Mouse (Mus musculus) neural tube, embryonic 11.5 days (tissue): ENCODE measurements at regions not wholly inside any gene's neighbourhood (a gene's known extent, or its start where the extent isn't known, plus 50 kb on each side); places are given as distances from the start of the nearest gene placed in this dataset.

Experiments
- ATAC-seq: fragments of 200-750 bp; cut with Nextera tagmentation; 2 replicates; pipeline ENCODE4 v1.8.0; 2017; ENCODE audit warnings: moderate number of reproducible peaks, mild to moderate bottlenecking, moderate TSS enrichment, moderate library complexity; ENCODE audit not compliant: insufficient read depth, low FRiP score, low TSS enrichment
- DNase-seq: peaks from one replicate; pipeline ENCODE4 v3.0.0-alpha.2; 2015; ENCODE audit warnings: low spot score
- H3K27ac ChIP-seq: fragments of 300-500 bp; sonication (generic); 2 replicates; pipeline ENCODE4 v1.5.1; 2014; ENCODE audit warnings: low read depth, mild to moderate bottlenecking, low read length
- H3K27me3 ChIP-seq: fragments of 300-500 bp; sonication (generic); 2 replicates; pipeline ENCODE4 v1.6.1; 2014; ENCODE audit warnings: mild to moderate bottlenecking, low read length, mixed read lengths; ENCODE audit not compliant: control insufficient read depth, insufficient read depth
- H3K36me3 ChIP-seq: fragments of 300-500 bp; sonication (generic); 2 replicates; pipeline ENCODE4 v1.6.1; 2014; ENCODE audit warnings: mild to moderate bottlenecking, low read length, moderate library complexity, mixed read lengths; ENCODE audit not compliant: control insufficient read depth, insufficient read depth
- H3K4me1 ChIP-seq: fragments of 300-500 bp; sonication (generic); 2 replicates; pipeline ENCODE4 v1.6.1; 2014; ENCODE audit warnings: low read length, mixed read lengths; ENCODE audit not compliant: control insufficient read depth, insufficient read depth
- H3K4me2 ChIP-seq: fragments of 300-500 bp; sonication (generic); 2 replicates; pipeline ENCODE4 v1.6.1; 2014; ENCODE audit warnings: low read depth, mild to moderate bottlenecking, moderate library complexity
- H3K4me3 ChIP-seq: fragments of 300-500 bp; sonication (generic); 2 replicates; pipeline ENCODE4 v1.5.1; 2014; ENCODE audit warnings: low read depth, low read length
- H3K9ac ChIP-seq: fragments of 300-500 bp; sonication (generic); 2 replicates; pipeline ENCODE4 v1.6.1; 2014; ENCODE audit warnings: mild to moderate bottlenecking, low read length
- H3K9me3 ChIP-seq: fragments of 300-500 bp; sonication (generic); 2 replicates; pipeline ENCODE4 v1.6.1; 2016; ENCODE audit warnings: low read length; ENCODE audit not compliant: control insufficient read depth
- WGBS: fragments of 180-500 bp; shearing (Covaris S2); extraction: QIAGEN DNeasy Blood & Tissue Kit; methylation state at CpG from one replicate; pipeline ENCODE4 v1.1.7; 2014; 5-methylcytosine and 5-hydroxymethylcytosine counted together

DNA sequence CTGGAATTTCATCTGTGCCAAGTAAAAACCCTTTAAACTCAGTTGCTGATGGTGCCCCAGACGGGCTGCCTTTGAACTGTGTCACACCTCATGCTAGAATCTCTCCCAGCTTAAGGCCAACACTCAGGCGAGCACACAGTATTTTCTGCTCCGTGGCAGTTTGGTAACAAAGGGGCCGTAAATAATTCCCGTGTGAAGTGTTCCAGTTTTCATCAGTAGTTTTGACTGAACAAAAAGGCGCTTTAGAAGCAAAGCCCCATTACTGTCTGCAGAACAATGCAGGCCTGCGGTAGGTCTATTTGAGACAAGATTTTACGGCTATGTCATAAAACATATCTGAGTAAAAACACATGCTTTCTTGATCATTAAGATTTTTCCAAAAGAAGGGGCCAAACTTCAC, 155.0 kb downstream of the 1700129C05Rik start:
- Histone ChIP-seq H3K9me3 (no peaks in the 10 kb centered on the region), H3K4me1 (peaks cover 6% of the 10 kb centered on the region; the same call in 1 of the 2 replicates), H3K9ac (no peak overlapping the region), H3K4me3 (no peak overlapping the region), H3K27me3 (no peaks in the 10 kb centered on the region), H3K27ac (no peak overlapping the region), H3K4me2 (no peak overlapping the region; the same call in 1 of the 2 replicates), H3K36me3 (no peaks in the 10 kb centered on the region)
- DNase-seq = peak; percentile 25
- WGBS = 10% methylated on average over 8 of the region's 8 CpGs
- ATAC-seq = peak; percentile 63

GRCm38 (mm10) chr14:58985838-58986237, 156.9 kb downstream of the 1700129C05Rik start:
- Histone ChIP-seq H3K4me2 (no peak overlapping the region), H3K9me3 (no peaks in the 10 kb centered on the region), H3K36me3 (no peaks in the 10 kb centered on the region), H3K4me1 (peaks cover 6% of the 10 kb centered on the region; the same call in 1 of the 2 replicates), H3K9ac (no peak overlapping the region), H3K27ac (no peak overlapping the region), H3K27me3 (no peaks in the 10 kb centered on the region), H3K4me3 (no peak overlapping the region)
- ATAC-seq (no peak), DNase-seq (no peak)
- WGBS = 47% methylated on average over 5 of the region's 5 CpGs

DNA sequence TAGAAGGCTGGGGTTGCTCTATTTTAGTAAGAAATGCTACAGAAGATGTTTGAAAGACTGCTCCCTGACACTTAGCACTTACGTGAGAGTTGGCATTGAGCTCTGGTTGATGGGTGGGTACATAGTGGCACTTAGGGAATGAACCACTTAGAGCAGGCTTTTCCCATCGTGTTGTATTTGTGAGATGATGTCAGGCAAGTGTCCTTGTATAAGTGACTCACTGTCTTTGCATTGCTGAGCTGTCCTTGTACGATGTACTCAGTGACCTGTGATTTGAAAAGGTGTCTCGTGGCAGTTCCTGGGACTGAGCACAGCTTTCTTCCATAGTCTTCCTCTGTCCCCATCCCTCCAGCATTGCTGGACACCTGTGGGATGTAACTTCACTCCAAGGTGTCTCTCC, 165.9 kb downstream of the 1700129C05Rik start:
- 85% methylated on average over 4 of the region's 4 CpGs for WGBS

GRCm38 (mm10) chr14:58969248-58969647, 173.4 kb downstream of the 1700129C05Rik start:
- ATAC-seq = no peak
- Histone ChIP-seq H3K27ac (no peak overlapping the region), H3K9me3 (no peaks in the 10 kb centered on the region), H3K4me3 (no peak overlapping the region), H3K36me3 (no peaks in the 10 kb centered on the region), H3K27me3 (no peaks in the 10 kb centered on the region), H3K4me2 (no peak overlapping the region), H3K4me1 (no peaks in the 10 kb centered on the region), H3K9ac (no peak overlapping the region)
- 68% methylated on average over 3 of the region's 3 CpGs for WGBS
- DNase-seq = no peak

More for the DNA sequence above, 165.9 kb downstream of the 1700129C05Rik start:
- ATAC-seq (no peak), DNase-seq (no peak)
- Histone ChIP-seq H3K9ac (no peak overlapping the region), H3K4me1 (no peaks in the 10 kb centered on the region), H3K9me3 (no peaks in the 10 kb centered on the region), H3K27me3 (no peaks in the 10 kb centered on the region), H3K4me3 (no peak overlapping the region), H3K27ac (no peak overlapping the region), H3K36me3 (no peaks in the 10 kb centered on the region), H3K4me2 (no peak overlapping the region)

GRCm38 (mm10) chr14:58967975-58968374, 174.7 kb downstream of the 1700129C05Rik start:
- H3K4me1 ChIP-seq = no peaks in the 10 kb centered on the region
- H3K27ac ChIP-seq = no peak overlapping the region
- no peak for ATAC-seq
- no peak overlapping the region for H3K4me2 ChIP-seq
- no peak overlapping the region for H3K9ac ChIP-seq
- H3K4me3 ChIP-seq = no peak overlapping the region
- 89% methylated on average over 5 of the region's 5 CpGs for WGBS
- no peaks in the 10 kb centered on the region for H3K36me3 ChIP-seq
- H3K9me3 ChIP-seq = no peaks in the 10 kb centered on the region
- H3K27me3 ChIP-seq = no peaks in the 10 kb centered on the region
- no peak for DNase-seq

GRCm38 (mm10) chr14:58967163-58967562, 175.5 kb downstream of the 1700129C05Rik start:
- ATAC-seq (no peak), DNase-seq (no peak)
- Histone ChIP-seq H3K4me1 (no peaks in the 10 kb centered on the region), H3K9ac (no peak overlapping the region), H3K27me3 (no peaks in the 10 kb centered on the region), H3K4me2 (no peak overlapping the region), H3K36me3 (no peaks in the 10 kb centered on the region), H3K9me3 (no peaks in the 10 kb centered on the region), H3K27ac (no peak overlapping the region), H3K4me3 (no peak overlapping the region)
- WGBS = 97% methylated on average over 1 of the region's 1 CpGs

DNA sequence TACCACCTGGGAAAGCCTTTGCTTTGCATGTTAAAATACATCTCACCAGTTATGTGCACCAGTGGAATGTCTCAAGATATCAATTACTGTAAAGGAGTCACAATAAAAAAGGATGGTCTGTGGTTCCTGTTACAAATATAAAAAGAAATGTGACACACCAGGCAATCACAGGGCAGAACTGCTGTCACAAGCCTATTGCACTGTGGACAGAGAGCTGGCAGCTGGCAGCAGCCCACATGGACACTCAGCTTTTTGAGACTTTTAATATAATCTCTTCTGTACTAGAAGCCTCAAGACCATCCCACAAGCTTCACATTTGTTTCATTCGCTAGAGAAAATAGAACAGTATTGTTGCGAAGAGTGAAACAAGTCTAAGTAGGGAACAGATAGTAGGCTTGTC, 197.7 kb downstream of the 1700129C05Rik start:
- Histone ChIP-seq H3K36me3 (no peaks in the 10 kb centered on the region), H3K4me3 (no peak overlapping the region), H3K9me3 (no peaks in the 10 kb centered on the region), H3K9ac (no peak overlapping the region), H3K4me2 (no peak overlapping the region), H3K4me1 (no peaks in the 10 kb centered on the region), H3K27me3 (no peaks in the 10 kb centered on the region), H3K27ac (no peak overlapping the region)
- 93% methylated on average over 2 of the region's 2 CpGs for WGBS
- DNase-seq (no peak), ATAC-seq (no peak)

DNA sequence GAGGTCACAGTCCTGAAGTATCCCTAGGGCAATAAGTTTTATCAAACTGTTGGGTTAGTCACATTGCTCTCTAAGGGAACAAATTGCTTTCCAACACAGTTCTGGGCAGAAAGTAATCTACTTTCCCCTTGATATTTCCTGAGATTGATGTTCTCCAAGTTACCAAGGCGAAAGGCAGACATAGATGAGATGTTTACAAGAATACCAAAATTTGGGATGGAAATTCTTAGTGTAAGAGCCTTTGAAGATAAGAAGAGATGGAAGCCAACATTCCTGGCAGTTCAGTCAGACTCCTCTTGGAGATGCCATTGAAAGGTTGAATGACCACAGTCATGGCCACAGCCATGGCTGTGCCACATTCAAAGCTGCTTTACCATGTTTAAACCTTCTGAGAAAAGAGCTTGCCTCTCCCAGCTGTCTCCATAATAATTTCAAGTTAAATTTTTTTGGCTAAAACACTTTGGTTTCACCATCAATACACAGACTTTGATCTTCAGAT, 199.4 kb downstream of the 1700129C05Rik start:
- H3K4me3 ChIP-seq = no peak overlapping the region

DNA sequence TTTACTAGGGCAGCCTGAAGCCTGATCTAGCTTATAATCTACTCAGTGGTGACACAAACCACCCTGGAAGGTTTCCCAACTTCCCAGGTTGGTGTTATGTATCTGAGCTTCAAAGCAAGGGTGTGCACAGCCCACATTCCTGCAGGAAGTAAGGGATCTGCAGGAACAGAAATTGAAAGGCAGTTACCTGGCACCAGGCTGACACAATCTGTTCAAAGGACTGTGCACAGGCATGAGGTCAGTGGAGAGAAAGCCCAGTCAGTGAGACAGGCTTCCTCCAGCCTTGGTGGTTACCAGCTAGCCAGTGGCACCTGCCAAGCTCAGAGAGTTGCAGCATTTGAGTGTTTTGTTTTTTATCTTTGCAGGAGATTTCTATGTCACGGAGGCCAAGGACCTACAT, 203.6 kb downstream of the 1700129C05Rik start:
- peaks cover 4% of the 10 kb centered on the region; the same call in 1 of the 2 replicates for H3K4me1 ChIP-seq
- no peak for DNase-seq
- no peaks in the 10 kb centered on the region for H3K27me3 ChIP-seq
- H3K9me3 ChIP-seq = no peaks in the 10 kb centered on the region
- H3K4me2 ChIP-seq = no peak overlapping the region
- H3K9ac ChIP-seq = no peak overlapping the region
- no peaks in the 10 kb centered on the region for H3K36me3 ChIP-seq
- no peak overlapping the region for H3K4me3 ChIP-seq
- ATAC-seq = no peak
- no peak overlapping the region for H3K27ac ChIP-seq
- 84% methylated on average over 1 of the region's 1 CpGs for WGBS

More for the DNA sequence above, 199.4 kb downstream of the 1700129C05Rik start:
- WGBS = 92% methylated on average over 1 of the region's 1 CpGs
- Histone ChIP-seq H3K4me1 (no peaks in the 10 kb centered on the region), H3K27ac (no peak overlapping the region), H3K4me2 (no peak overlapping the region), H3K9me3 (no peaks in the 10 kb centered on the region), H3K36me3 (no peaks in the 10 kb centered on the region), H3K27me3 (no peaks in the 10 kb centered on the region), H3K9ac (no peak overlapping the region)
- ATAC-seq (no peak), DNase-seq (no peak)
